ENCODE assay signal across 10 mouse cellular contexts in the genomic region with DNA sequence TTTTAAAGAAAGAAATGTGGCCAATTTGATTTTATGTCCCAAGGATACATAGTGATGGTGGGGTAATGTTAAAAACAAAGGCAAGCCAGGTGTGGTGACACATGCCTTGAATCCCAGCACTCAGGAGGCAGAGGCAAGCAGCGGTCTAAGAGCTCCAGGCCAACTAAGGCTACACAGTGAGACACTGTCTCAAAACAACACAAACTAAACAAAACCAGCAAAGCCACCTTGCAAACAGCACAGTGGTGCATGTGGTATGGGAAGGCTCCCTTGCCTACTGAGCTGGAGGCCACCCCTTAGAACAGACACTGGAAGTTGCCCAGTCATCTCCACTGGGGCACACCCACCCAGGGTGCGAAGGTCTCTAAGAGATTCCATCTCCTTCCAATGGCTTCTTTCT. TPM values are rescaled to one million over a fixed set of nuclear protein-coding genes. Genes with fewer than 3 reads are reported as not detected.
DNase-seq lines count a peak whose midpoint lies in the region; ATAC-seq and TF ChIP-seq lines count a peak whose summit lies in the region.
"Had no signal": no experiment of that assay in that cellular context is flagged by ENCODE, and none has a peak within 500 bp of the region (broad histone marks: within the 10 kb centered on the region; RNA-seq: fewer than 3 reads in every experiment).

No protein-coding gene starts in this region.

- H3K4me2 ChIP-seq in heart, embryonic 11.5 days, result peak overlapping the region; percentile 92
- peak overlapping the region; percentile 94 for H3K4me2 ChIP-seq in embryonic facial prominence, embryonic 13.5 days
- H3K4me2 ChIP-seq in intestine, postnatal 0 days (replicated peaks; ENCODE audit: low read depth), result peak overlapping the region; percentile 97

- no peaks in the 10 kb centered on the region for H3K36me3 ChIP-seq in heart, embryonic 11.5 days (ENCODE audit: control insufficient read depth, insufficient read depth, low read length)
- H3K36me3 ChIP-seq in embryonic facial prominence, embryonic 13.5 days, result peaks cover 24% of the 10 kb centered on the region
- H3K36me3 ChIP-seq in intestine, postnatal 0 days (ENCODE audit: control insufficient read depth, insufficient read depth), result 0 out of 2 replicates have a peak, but pooled peaks cover under 1% of the 10 kb centered on the region

- H3K9me3 ChIP-seq in heart, embryonic 11.5 days (replicated peaks; ENCODE audit: control insufficient read depth, low read length), result no peaks in the 10 kb centered on the region
- H3K9me3 ChIP-seq in embryonic facial prominence, embryonic 13.5 days, result no peaks in the 10 kb centered on the region
- H3K9me3 ChIP-seq in intestine, postnatal 0 days (ENCODE audit: control insufficient read depth), result no peaks in the 10 kb centered on the region

- H3K27me3 ChIP-seq in heart, embryonic 11.5 days (ENCODE audit: control insufficient read depth, insufficient read depth, low read length), result peaks cover 55% of the 10 kb centered on the region
- no peaks in the 10 kb centered on the region for H3K27me3 ChIP-seq in embryonic facial prominence, embryonic 13.5 days
- H3K27me3 ChIP-seq in intestine, postnatal 0 days (replicated peaks; ENCODE audit: control insufficient read depth, insufficient read depth, low read length), result peaks cover 8% of the 10 kb centered on the region; the same call in 1 of the 2 replicates

- H3K4me1 ChIP-seq in heart, embryonic 11.5 days (ENCODE audit: control insufficient read depth, insufficient read depth, low read length), result 0 out of 2 replicates have a peak, but pooled peaks cover 4% of the 10 kb centered on the region
- peaks cover 18% of the 10 kb centered on the region for H3K4me1 ChIP-seq in embryonic facial prominence, embryonic 13.5 days
- peaks cover 6% of the 10 kb centered on the region; the same call in 1 of the 2 replicates for H3K4me1 ChIP-seq in intestine, postnatal 0 days (replicated peaks; ENCODE audit: control insufficient read depth, insufficient read depth, low read length)

- H3K9ac ChIP-seq in heart, embryonic 11.5 days (ENCODE audit: low read depth, low read length), result no peak overlapping the region
- peak overlapping the region; percentile 91 for H3K9ac ChIP-seq in embryonic facial prominence, embryonic 13.5 days
- H3K9ac ChIP-seq in intestine, postnatal 0 days (ENCODE audit: low read depth, low read length), result no peak overlapping the region

- no peak for ATAC-seq in heart, embryonic 11.5 days (replicated peaks; ENCODE audit: insufficient number of reproducible peaks, low FRiP score, low TSS enrichment)
- no peak for ATAC-seq in embryonic facial prominence, embryonic 13.5 days (ENCODE audit: insufficient number of reproducible peaks, insufficient read depth, low FRiP score, low TSS enrichment, low read depth)
- ATAC-seq in intestine, postnatal 0 days, result no peak

- H3K27ac ChIP-seq in heart, embryonic 11.5 days (ENCODE audit: low read depth, low read length), result no peak overlapping the region
- no peak overlapping the region for H3K27ac ChIP-seq in embryonic facial prominence, embryonic 13.5 days
- H3K27ac ChIP-seq in intestine, postnatal 0 days (ENCODE audit: low read depth, low read length), result no peak overlapping the region; the same call in 1 of the 2 replicates

- no peak for DNase-seq in heart, postnatal 10 days
- DNase-seq in neural tube, embryonic 10.5 days (ENCODE audit: extremely low spot score, low spot score), result peak; percentile 35
- no peak for DNase-seq in adrenal gland, adult 8-10 months
- DNase-seq in heart, adult 18-20 months, result no peak
- no peak for DNase-seq in c-Kit-positive CD71-positive TER-119-positive erythroid progenitor cells, embryonic 14.5 days (ENCODE audit: low spot score)

- no peak for TF ChIP-seq CTCF in intestine, postnatal 0 days (IDR thresholded peaks at IDR 0.05; ENCODE audit: low read depth)

- intact Hi-C loops in heart, postnatal 10 days (cut with DNase I), result no loop called here

- 81% methylated on average over 2 of the region's 2 CpGs for WGBS in heart, embryonic 11.5 days (ENCODE audit: insufficient replicate concordance)
- 54% methylated on average over 2 of the region's 2 CpGs for WGBS in embryonic facial prominence, embryonic 13.5 days
- 58% methylated on average over 2 of the region's 2 CpGs for WGBS in intestine, postnatal 0 days

- peak overlapping the region; percentile 63 for H3K4me3 ChIP-seq in heart, embryonic 11.5 days (ENCODE audit: low read depth, low read length)
- H3K4me3 ChIP-seq in embryonic facial prominence, embryonic 13.5 days, result peak overlapping the region; percentile 82
- H3K4me3 ChIP-seq in intestine, postnatal 0 days (ENCODE audit: low read depth, low read length), result no peak overlapping the region

RNA-seq across cellular contexts. Expression of gene B4galnt4, which starts 1.0 kb away (rescaled TPM):
- polyA plus RNA-seq in heart, embryonic 11.5 days (2014; fragmentation: Nextera tagmentation; extraction: Ambion mirVana), result 1.4 and 2.6 TPM in 2 replicates
- under 1 TPM in 1 of 2 experiments, not detected in 1; 0.22 TPM for total RNA-seq in heart, postnatal 10 days (2021)
- 26.4 and 27.4 TPM in 2 replicates for polyA plus RNA-seq in embryonic facial prominence, embryonic 13.5 days (2015; fragmentation: Nextera tagmentation; extraction: Ambion mirVana)
- 1.9 and 2.9 TPM in 2 replicates for polyA plus RNA-seq in intestine, postnatal 0 days (2015; fragmentation: Nextera tagmentation; extraction: Ambion mirVana)
- total RNA-seq in adrenal gland, adult 8-10 months (2022), result 1 to 10 TPM; 2.0 to 6.1 (median 2.7) TPM
- total RNA-seq in heart, adult 18-20 months (2021), result not detected

RNA-seq across cellular contexts. Expression of gene Pkp3, which starts 18.1 kb away (rescaled TPM):
- 0.67 and 0.68 TPM in 2 replicates for polyA plus RNA-seq in heart, embryonic 11.5 days (2014; fragmentation: Nextera tagmentation; extraction: Ambion mirVana)
- under 1 TPM in 1 of 2 experiments, not detected in 1; 0.24 TPM for total RNA-seq in heart, postnatal 10 days (2021)
- 36.1 and 46.2 TPM in 2 replicates for polyA plus RNA-seq in embryonic facial prominence, embryonic 13.5 days (2015; fragmentation: Nextera tagmentation; extraction: Ambion mirVana)
- 35.3 and 38.6 TPM in 2 replicates for polyA plus RNA-seq in intestine, postnatal 0 days (2015; fragmentation: Nextera tagmentation; extraction: Ambion mirVana)
- total RNA-seq in adrenal gland, adult 8-10 months (2022), result 1 to 10 TPM; 1.6 to 3.1 (median 2.1) TPM
- 1 to 10 TPM in 1 of 2 experiments, under 1 TPM in 1; 0.37 to 1.6 TPM for total RNA-seq in heart, adult 18-20 months (2021)
- total RNA-seq: gastrocnemius, postnatal 14 days had no signal

RNA-seq across cellular contexts. Expression of gene Gm17387, which starts 31.0 kb away (rescaled TPM):
- polyA plus RNA-seq in heart, embryonic 11.5 days (2014; fragmentation: Nextera tagmentation; extraction: Ambion mirVana), result not detected in 2 replicates
- total RNA-seq in heart, postnatal 10 days (2021), result not detected
- not detected in 2 replicates for polyA plus RNA-seq in embryonic facial prominence, embryonic 13.5 days (2015; fragmentation: Nextera tagmentation; extraction: Ambion mirVana)
- polyA plus RNA-seq in intestine, postnatal 0 days (2015; fragmentation: Nextera tagmentation; extraction: Ambion mirVana), result not detected in 2 replicates
- total RNA-seq in adrenal gland, adult 8-10 months (2022), result not detected
- not detected for total RNA-seq in heart, adult 18-20 months (2021)
- total RNA-seq: gastrocnemius, postnatal 14 days had no signal
- polyA plus RNA-seq: liver, embryonic 16.5 days had no signal

RNA-seq across cellular contexts. Expression of gene Sigirr, which starts 40.4 kb away (rescaled TPM):
- polyA plus RNA-seq in heart, embryonic 11.5 days (2014; fragmentation: Nextera tagmentation; extraction: Ambion mirVana), result 2.3 and 3.0 TPM in 2 replicates
- 1 to 10 TPM; 6.7 to 8.2 TPM for total RNA-seq in heart, postnatal 10 days (2021)
- polyA plus RNA-seq in embryonic facial prominence, embryonic 13.5 days (2015; fragmentation: Nextera tagmentation; extraction: Ambion mirVana), result 2.4 and 3.8 TPM in 2 replicates
- polyA plus RNA-seq in intestine, postnatal 0 days (2015; fragmentation: Nextera tagmentation; extraction: Ambion mirVana), result 42.1 and 43.2 TPM in 2 replicates
- 1 to 10 TPM; 4.2 to 5.8 (median 4.8) TPM for total RNA-seq in adrenal gland, adult 8-10 months (2022)
- 1 to 10 TPM; 4.2 to 4.7 TPM for total RNA-seq in heart, adult 18-20 months (2021)

RNA-seq across cellular contexts. Expression of gene Ifitm6, which starts 42.2 kb away (rescaled TPM):
- polyA plus RNA-seq in heart, embryonic 11.5 days (2014; fragmentation: Nextera tagmentation; extraction: Ambion mirVana), result 0.26 TPM in 1 of 2 replicates, not detected in the other
- total RNA-seq in heart, postnatal 10 days (2021), result under 1 TPM in 1 of 2 experiments, not detected in 1; 0.69 TPM
- 0.45 TPM in 1 of 2 replicates, not detected in the other for polyA plus RNA-seq in embryonic facial prominence, embryonic 13.5 days (2015; fragmentation: Nextera tagmentation; extraction: Ambion mirVana)
- 0.93 and 1.0 TPM in 2 replicates for polyA plus RNA-seq in intestine, postnatal 0 days (2015; fragmentation: Nextera tagmentation; extraction: Ambion mirVana)
- 1 to 10 TPM in 2 of 4 experiments, under 1 TPM in 1, not detected in 1; 0.81 to 1.5 (median 1.2) TPM for total RNA-seq in adrenal gland, adult 8-10 months (2022)
- total RNA-seq in heart, adult 18-20 months (2021), result not detected
- total RNA-seq: gastrocnemius, postnatal 14 days had no signal
